Mouse (Mus musculus) brain, embryonic 14.5 days (tissue): Measurements from ENCODE around the gene Twnk.

Source experiments
- CTCF ChIP-seq: fragments of 200-500 bp; IDR thresholded peaks from 2 replicates; pipeline ENCODE4 v1.5.1; 2012; ENCODE audit warnings: inconsistent platforms, mild to moderate bottlenecking, moderate library complexity, borderline replicate concordance; ENCODE audit not compliant: insufficient read depth, insufficient read length; ENCODE audit errors: extremely low read depth
- POLR2A ChIP-seq: fragments of 200-500 bp; IDR thresholded peaks from 2 replicates; pipeline ENCODE4 v1.6.1; 2012; ENCODE audit warnings: mild to moderate bottlenecking, inconsistent platforms, borderline replicate concordance; ENCODE audit not compliant: poor library complexity, insufficient read depth, insufficient read length, severe bottlenecking; ENCODE audit errors: extremely low read depth

DNA sequence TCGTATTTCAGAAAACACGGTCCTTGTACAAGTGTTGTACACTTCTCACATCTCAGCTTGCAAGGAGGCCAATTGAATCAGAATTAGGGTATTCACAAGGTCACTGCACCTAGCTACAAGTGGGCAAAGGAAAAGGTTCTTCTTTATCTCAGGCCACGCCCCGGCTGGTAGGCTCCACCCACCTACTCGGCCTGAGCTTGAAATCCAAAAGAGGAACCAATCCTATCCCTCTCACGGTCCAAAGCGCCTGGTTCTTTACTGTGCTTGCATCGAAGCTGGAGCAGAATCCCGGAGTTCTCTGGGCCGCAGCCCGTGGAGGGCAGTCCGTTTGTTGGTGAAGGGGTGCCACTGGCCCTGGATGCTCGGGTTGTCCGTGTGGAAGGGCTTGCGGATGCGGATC lies at the start of gene Twnk:
- TF ChIP-seq CTCF (no peak), POLR2A (no peak)
